Mouse (Mus musculus): ENCODE data around the gene Vangl1.
A peak's percentile ranks its signal among the peaks of the same experiment; 100 is the strongest.

The Vangl1 gene

GRCm38 (mm10) chr3:102199226-102199625, 5.3 kb downstream of the Vangl1 start:
- DNase-seq (ENCODE audit: extremely low read depth, low read depth) = no peak

- DNase-seq (ENCODE audit: extremely low read depth, low read depth) = no peak
Observed at GRCm38 (mm10) chr3:102198446-102198845, 6.0 kb downstream of the Vangl1 start.

GRCm38 (mm10) chr3:102197746-102198145, 6.7 kb downstream of the Vangl1 start:
- DNase-seq (ENCODE audit: extremely low read depth, low read depth) = no peak

- DNase-seq (ENCODE audit: extremely low read depth, low read depth) = no peak
Observed at GRCm38 (mm10) chr3:102197152-102197551, 7.3 kb downstream of the Vangl1 start.

- no peak for DNase-seq (ENCODE audit: extremely low read depth, low read depth)
Observed at GRCm38 (mm10) chr3:102196166-102196565, 8.3 kb downstream of the Vangl1 start.

- no peak for DNase-seq (ENCODE audit: extremely low read depth, low read depth)
Observed at GRCm38 (mm10) chr3:102195762-102196161, 8.7 kb downstream of the Vangl1 start.

GRCm38 (mm10) chr3:102194291-102195051, 10.0 kb downstream of the Vangl1 start:
- no peak for DNase-seq (ENCODE audit: extremely low read depth, low read depth)

GRCm38 (mm10) chr3:102193488-102194290, 10.8 kb downstream of the Vangl1 start:
- no peak for DNase-seq (ENCODE audit: extremely low read depth, low read depth)

- DNase-seq (ENCODE audit: extremely low read depth, low read depth) = no peak
Observed at GRCm38 (mm10) chr3:102192621-102193020, 11.9 kb downstream of the Vangl1 start.

GRCm38 (mm10) chr3:102191575-102191974, 12.9 kb downstream of the Vangl1 start:
- DNase-seq (ENCODE audit: extremely low read depth, low read depth) = no peak

GRCm38 (mm10) chr3:102190642-102191041, 13.9 kb downstream of the Vangl1 start:
- DNase-seq (ENCODE audit: extremely low read depth, low read depth) = no peak

GRCm38 (mm10) chr3:102190015-102190414, 14.5 kb downstream of the Vangl1 start:
- DNase-seq (ENCODE audit: extremely low read depth, low read depth) = no peak

- DNase-seq (ENCODE audit: extremely low read depth, low read depth) = no peak
Observed at GRCm38 (mm10) chr3:102188972-102189371, 15.5 kb downstream of the Vangl1 start.

- no peak for DNase-seq (ENCODE audit: extremely low read depth, low read depth)
Observed at GRCm38 (mm10) chr3:102187401-102187800, 17.1 kb downstream of the Vangl1 start.

GRCm38 (mm10) chr3:102184721-102185120, 19.8 kb downstream of the Vangl1 start:
- no peak for DNase-seq (ENCODE audit: extremely low read depth, low read depth)

- DNase-seq (ENCODE audit: extremely low read depth, low read depth) = no peak
Observed at GRCm38 (mm10) chr3:102182601-102183000, 21.9 kb downstream of the Vangl1 start.

- no peak for DNase-seq (ENCODE audit: extremely low read depth, low read depth)
Observed at GRCm38 (mm10) chr3:102181191-102181590, 23.3 kb downstream of the Vangl1 start.

GRCm38 (mm10) chr3:102180746-102181145, 23.7 kb downstream of the Vangl1 start:
- DNase-seq (ENCODE audit: extremely low read depth, low read depth) = peak; percentile 49

- no peak for DNase-seq (ENCODE audit: extremely low read depth, low read depth)
Observed at GRCm38 (mm10) chr3:102179869-102180268, 24.6 kb downstream of the Vangl1 start.

- DNase-seq (ENCODE audit: extremely low read depth, low read depth) = no peak
Observed at GRCm38 (mm10) chr3:102177837-102178615, 26.5 kb downstream of the Vangl1 start.

- DNase-seq (ENCODE audit: extremely low read depth, low read depth) = no peak
Observed at GRCm38 (mm10) chr3:102176116-102176515, 28.4 kb downstream of the Vangl1 start.

- no peak for DNase-seq (ENCODE audit: extremely low read depth, low read depth)
Observed at GRCm38 (mm10) chr3:102175701-102176100, 28.8 kb downstream of the Vangl1 start.

All from MEL-GATA-1-ER (cell line).